Mouse (Mus musculus) monocyte, adult 5-6 weeks (primary cell): ENCODE measurements around the gene Dnajc7. TPM values are rescaled to one million over a fixed set of nuclear protein-coding genes. Genes with fewer than 3 reads are reported as not detected.
"Not testable (repeated sequence)": the region's sequence is repeated elsewhere in the genome, so short reads cannot be mapped to it uniquely, and the experiment has no call there.

Experiments
- ATAC-seq: fragments of 153-309, 156-312 bp; replicated peaks from 2 replicates; pipeline ENCODE4 v1.8.0; 2017; ENCODE audit warnings: mild to moderate bottlenecking; ENCODE audit not compliant: low TSS enrichment, insufficient number of reproducible peaks, severe bottlenecking, poor library complexity, low FRiP score
- total RNA-seq: library from RNA; stranded (forward); fragments of 200-1000, 200-491, 200-594 nt; gene quantifications from 3 replicates; pipeline ENCODE4 v1.2.3, GENCODE M21; 2017

Gene Dnajc7
- 239 to 305 TPM (median 293 TPM) in 3 replicates for total RNA-seq

DNA sequence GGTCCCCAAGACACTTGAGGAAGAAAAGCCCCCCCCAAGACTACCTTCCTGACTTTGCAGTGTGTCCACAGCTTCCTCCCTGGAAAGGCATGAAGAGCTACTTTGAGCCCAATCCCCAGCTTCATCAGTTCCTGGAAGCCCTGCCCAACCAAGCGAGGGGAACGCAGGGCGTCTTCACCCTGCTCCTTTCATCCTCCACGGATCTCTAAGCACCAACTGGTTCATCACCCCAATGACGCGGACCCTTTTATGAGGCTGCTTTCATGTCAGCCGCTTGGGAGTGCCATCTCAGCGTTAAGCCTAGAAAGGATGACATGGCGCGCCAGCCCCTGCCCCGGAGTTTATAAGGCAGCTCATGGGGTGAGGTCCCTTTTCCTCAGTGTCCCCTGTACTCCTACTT, at the start of gene Dnajc7:
TSS of gene Dnajc7 (minus strand) at position 187 of the 400 bp plus-strand sequence.
- no peak for ATAC-seq

DNA sequence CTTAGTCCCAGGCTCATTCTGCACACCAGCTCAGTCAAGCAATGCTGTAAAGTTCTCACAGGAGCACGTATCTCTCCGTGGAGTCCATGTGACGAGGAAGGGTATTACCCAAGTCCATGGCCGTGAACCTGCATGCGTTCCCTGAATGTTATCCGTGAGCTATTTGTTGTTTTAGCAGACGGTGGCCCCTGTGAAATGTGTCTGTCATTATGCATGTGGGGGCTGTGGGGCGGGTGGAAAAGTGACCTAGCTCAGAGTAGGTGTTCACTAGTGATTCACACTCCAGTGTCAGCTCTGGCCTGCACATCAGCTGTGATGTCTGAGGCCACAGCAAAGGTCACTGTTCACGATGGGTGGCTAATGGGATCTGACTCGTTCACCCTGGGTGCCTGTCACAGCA, 39.8 kb upstream of the Dnajc7 start:
- ATAC-seq, result no peak

DNA sequence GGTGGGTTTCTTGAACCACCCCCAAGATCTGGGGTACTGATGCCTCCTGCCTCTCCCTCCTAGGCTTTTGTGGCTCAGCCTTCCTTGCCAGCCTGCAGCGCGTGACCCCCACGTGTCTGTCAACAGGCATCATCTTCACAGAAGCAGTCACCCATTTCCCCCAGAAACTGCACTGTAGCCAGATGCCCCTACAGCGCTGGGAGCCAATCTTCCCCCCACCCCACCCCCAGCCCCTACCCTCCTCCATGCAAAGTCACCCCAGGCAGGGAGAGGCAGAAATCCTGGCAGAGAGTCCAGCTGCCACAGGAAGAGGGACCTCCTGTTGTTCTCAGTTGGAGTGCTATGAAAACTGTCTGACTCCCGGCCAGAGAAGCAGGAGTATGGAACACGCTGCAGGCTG, 36.5 kb upstream of the Dnajc7 start:
- no peak for ATAC-seq

DNA sequence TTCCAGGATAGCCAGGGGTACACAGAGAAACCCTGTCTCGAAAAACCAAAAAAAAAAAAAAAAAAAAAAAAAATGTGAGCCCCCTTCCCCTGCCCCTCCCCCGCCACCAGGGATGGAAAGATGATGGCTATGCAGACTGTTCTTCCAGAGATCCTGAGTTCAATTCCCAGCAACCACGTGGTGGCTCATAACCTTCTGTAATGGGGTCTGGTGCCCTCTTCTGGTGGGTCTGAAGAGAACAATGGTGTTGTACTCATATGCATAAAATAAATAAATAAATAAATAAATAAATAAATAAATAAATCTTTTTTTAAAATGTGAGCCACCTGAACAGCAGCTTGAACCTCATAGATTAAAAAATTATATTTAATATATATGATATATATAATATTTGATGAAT, 35.6 kb upstream of the Dnajc7 start:
- ATAC-seq, result not testable (repeated sequence)

DNA sequence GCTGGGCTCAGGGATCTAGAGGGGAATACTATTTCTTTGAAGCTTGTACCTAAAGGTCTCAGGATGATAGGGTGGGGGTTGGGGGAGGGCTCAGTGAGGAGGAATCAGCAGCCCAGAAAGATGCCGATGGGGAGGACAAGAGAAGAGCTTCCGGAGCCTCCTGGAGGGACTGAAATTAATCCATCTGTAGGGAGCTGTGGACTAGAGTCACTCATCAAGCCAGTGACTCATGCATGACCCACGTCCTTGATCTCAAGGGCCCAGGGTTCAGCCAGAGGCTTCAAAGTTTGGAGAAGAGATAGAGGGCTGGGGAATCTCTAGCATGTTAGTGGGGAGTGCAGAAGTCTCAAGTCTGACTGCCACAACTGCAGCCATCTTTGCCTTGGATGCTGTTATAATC, 31.8 kb upstream of the Dnajc7 start:
- ATAC-seq, result no peak

DNA sequence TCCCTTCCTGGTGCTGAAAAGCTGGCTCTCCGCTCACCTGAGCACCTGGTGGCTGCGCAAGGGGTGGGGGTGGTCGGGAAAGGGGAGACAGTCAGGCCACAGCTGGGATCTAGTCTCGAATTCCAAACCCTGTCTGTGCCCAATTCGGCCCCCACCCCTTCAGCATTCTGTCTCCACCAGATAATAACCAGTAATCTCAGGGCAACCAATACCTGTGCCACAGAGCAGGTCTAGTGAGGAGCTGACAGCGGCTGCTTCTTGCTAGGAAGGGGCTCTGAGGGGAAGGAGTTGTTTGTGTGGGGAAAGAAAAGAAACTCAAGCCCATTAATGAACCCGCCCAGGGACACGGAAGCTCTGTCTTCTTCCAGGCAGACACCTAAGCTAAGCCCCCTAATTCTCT, 31.2 kb upstream of the Dnajc7 start:
- no peak for ATAC-seq

DNA sequence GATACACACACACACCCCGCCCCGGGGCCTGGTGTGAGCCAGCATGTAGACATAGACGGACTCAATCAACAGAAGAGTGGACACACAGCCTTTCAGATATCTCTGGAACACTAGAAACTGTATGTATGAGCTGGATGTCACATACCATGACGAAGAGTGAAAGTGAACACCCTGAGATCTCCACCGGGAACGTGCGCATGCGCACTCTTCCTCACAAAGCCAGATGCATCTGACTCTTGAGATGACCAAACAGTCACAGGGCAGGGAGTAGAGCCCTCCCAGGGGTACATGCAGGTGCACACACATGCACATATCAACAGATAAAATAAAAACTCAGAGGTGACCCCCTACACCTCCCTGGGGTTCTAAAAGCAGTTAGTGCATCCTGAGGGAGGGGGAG, 28.4 kb upstream of the Dnajc7 start:
- ATAC-seq, result no peak

DNA sequence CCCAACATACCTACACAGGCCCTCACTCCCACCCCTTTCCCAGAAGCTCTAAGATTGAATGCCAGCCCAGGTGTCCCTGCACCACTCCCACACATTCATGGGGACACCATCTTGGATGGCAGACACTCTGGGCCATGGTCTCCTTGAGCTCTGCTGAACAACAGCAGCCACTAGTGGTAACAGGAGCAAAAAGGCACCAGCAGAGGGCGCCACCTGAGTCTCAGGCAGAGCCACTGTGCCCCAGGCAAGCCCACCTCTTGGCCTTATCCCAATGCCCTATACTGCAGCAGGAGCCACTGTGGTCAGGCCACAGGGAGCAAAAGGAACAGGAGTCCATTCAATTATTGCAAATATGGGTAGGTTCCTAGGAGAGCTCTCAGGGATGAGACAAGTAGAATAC, 26.3 kb upstream of the Dnajc7 start:
- peak; percentile 65 for ATAC-seq

DNA sequence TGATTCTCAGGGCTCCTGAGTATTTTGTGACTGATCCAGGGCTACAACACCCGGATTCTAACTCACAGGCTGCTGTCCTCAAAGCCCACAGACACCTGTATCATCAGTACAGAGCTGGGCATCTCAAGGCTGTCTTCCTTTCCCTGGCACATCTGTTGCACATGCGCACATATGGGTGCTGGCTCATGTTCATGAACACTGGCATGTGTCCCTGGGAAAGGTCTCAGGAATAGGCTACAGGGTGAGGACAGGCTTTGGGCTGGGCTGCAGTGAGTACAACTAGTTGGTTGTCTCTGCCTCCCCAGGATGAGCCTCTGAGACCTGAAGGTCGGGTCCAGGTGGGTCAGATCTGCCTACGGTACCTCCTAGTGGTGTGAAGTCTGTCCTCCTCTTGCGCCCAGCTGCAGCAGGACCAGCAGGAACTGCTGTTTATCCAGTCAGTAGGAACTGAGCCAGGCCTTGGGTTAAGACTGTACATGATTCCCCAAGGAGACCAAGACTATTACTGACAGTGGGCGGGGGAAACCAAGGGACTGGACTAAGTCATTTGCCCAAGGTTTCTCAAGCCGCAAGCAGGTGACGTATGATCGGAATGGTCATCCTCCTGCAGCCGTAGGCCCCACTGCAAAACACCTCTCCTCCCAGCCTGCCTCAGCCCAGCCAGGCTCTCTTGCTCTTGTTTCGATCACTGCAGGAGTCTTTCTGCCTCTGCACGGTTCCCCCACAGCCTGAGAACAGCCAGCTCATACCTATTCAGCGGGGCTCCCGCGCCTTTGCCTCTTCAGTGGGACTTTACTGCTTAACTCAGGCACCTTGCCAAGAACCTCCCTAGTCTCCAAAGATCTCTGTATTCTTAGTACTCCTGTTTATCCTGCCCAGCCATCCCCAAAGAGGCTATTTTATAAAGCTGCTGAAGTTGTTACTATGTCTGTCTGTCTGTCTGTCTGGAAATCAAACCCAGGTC, 23.9 kb upstream of the Dnajc7 start:
- ATAC-seq, result no peak

DNA sequence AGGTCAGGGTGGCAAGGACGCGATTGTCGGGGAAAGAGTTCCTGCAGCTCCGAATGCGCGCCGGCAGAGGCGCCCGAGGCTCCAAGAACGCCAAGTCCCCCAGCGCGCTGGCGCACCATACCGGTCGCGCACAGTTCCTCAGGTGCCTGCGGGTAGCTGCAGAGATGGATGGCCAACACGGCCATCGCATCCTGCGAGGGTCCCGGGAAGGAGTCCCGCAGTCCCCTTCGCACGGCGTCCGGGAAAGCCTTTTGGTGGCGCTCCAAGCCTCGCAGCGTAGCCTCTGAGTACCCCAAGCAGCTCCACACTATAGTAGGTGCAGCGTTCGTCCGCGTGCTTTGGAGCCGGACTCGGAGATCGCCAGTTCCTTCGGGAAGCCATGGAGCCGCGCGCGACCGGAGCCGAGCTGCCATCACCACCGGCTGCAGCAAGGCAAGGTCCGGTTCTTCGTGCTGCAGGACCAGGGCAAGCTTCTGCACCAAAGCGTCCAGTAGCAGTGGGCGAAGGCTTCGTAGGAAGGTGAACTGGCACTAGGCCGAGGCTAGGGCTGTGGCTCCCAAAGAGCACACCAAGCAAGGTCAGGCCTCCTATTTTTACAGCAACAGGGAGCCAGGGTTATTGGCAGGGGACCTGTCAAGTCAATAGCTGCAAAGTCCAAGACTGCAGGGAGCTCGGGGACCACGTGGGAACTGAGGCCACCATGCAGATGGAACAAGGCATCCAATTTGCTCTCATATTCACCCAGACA, 20.4 kb upstream of the Dnajc7 start:
- peak; percentile 54; the same call in 1 of the 2 replicates for ATAC-seq

DNA sequence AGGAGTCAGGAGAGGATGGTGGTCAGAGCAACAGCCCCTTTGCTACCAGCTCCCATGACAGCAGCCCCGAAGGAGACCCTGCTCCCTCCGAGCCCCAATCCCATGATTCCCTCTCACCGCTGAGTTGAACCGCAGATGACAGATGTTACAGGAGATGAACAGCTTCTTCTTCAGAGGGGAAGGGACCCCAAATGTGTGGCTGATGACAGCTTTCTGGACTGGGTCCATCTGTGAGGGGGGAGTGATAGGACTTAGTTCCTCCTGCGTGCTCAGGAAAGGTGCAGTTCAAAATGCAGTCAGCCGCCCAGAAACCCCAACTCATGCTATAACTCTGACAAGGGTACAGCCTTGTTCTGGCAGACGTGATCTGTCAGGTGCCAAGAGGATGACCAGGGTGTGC, 14.6 kb upstream of the Dnajc7 start:
- no peak for ATAC-seq

DNA sequence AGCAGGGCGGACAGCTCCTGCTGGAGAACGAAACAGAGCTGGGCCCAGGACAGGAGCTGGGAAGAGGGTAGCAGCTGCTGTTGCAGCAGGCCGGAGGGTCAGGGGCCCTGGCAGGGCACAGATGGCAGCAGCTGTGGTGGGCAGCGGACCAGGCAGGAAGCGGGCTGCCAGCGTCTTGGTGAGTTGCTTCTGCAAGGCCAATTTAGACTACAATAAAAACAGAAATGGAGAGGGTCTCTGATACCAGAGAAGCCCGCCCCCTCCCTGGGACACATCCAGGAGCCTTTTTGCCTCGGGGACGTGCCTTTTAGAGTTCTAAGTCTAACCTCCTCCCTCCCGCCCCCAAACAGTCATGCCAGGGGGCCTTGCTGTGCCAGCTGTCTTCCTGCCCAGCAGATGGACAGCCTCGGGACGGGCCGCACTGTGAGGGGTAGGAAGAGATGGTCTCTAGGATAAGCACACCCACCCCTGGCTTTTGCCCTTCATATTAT, 8.9 kb upstream of the Dnajc7 start:
- ATAC-seq, result no peak

DNA sequence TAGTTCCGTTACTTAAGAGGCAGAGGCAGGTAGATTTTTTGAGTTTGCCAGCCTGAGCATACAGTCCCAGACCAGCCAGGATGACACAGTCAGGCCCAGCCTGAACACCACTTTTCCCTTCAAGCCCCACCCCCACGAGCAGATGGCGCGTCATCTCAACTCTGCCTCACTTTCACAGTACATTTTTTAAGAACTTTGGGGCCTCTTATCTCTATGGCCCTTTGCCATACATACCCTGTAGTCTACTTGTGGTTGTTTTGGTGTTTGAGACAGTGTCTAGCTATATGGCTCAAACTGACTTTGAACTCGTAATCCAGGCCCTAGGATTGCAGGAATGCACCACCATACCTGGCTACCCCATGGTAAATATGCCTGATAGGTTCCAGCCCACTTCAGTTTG, 8.1 kb upstream of the Dnajc7 start:
- no peak for ATAC-seq

DNA sequence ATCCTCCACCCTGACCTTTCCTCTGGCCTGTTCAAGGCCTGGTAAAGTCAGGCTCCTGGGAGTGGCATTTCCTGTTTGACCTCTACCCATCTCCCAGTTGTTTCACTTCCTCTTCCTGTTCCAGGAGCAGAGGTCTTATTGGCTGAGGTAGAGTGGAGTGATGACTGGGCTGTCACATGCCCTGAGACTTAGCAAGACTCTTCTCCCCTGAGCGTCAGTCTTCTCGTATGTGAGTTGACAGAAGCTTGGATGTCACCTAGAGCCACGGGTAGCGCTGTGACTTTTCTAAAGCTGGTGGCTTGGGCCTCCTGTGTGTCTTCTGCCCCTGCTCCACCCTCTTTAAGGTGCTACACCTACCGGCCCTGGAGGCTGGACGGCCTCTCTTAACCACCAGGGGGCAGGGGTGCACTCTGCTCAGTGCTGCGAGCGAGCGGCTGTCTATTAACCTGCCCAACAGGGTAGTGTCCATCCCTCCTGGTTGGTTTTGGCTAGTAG, 6.8 kb upstream of the Dnajc7 start:
- peak; percentile 71 for ATAC-seq

DNA sequence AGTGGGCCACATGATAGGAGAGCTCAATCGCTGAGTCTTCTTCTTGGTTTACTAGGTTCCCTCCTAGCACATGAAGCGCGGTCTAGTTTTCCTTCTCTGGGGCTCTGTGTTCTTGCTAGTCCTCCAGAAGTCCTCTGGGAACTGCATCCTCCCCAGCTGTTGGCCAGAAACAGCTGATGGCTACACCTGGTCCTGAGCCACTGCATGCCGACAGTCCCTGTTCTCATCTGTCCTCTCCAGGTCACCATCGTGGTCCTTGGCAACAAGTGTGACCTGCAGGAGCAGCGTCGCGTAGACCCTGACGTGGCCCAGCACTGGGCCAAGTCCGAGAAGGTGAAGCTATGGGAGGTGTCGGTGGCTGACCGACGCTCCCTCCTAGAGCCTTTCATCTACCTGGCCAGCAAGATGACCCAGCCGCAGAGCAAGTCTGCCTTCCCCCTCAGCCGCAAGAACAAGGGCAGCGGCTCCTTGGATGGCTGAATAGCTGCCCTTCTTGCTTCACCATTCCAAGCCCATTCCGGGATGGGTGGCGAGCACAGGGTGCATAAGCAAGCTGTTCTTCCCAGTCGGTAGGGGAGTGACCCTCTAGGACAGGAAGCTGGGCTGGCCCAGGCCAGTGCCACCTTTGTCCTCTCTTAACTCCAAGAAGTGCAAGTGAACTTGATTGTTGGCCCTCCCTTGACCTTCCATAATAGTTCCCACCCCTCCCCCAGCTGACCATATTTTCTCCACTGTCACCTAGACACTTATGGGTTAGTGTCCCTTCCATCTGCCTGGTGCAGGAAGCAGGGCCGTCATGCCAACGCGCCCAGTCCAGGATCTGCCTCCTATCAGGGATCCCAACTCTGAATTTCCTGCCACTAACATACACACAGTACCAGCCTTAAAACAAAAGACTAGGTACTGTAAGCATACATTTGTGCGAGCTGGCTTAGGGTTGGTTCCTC, 6.1 kb upstream of the Dnajc7 start:
- peak; percentile 12 for ATAC-seq

DNA sequence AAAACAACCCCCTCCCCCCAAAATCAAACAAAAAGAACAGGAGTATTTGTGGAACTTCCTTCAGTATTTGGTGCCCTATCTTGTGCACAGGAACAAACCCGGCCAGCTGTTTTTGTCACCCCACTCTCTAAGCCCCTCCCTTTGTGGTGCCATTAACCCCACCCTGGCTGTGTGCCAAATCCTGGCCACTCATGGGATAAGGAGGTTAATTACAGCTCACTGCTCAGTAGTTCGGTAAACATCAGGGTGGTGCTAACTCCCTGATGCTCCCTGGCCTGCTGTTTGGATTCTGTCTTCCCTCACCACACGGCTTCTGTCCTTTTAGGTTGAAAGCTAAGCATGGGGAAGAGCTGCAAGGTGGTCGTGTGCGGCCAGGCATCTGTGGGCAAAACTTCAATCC, 3.9 kb upstream of the Dnajc7 start:
- peak; percentile 29 for ATAC-seq

DNA sequence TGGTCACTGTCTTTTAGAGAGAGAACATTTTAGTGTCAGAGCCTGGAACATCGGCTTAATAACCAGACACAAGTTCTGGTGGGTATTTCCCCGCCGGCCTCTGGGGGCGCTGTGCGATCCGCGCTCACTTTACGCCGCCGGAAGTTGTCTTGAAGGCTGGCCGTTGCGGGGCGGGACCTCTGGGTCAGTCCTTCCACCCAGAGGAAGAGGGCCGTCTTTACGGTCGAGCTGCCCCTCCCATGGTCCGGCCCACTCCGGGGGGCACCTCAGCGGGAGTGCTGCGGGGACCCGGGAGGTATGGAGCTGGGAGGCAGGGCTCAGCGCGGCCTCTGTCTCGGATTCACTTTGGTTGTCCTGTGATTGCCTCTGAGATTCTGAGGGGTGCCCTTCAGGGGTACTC, 2.7 kb upstream of the Dnajc7 start:
- peak; percentile 44 for ATAC-seq

DNA sequence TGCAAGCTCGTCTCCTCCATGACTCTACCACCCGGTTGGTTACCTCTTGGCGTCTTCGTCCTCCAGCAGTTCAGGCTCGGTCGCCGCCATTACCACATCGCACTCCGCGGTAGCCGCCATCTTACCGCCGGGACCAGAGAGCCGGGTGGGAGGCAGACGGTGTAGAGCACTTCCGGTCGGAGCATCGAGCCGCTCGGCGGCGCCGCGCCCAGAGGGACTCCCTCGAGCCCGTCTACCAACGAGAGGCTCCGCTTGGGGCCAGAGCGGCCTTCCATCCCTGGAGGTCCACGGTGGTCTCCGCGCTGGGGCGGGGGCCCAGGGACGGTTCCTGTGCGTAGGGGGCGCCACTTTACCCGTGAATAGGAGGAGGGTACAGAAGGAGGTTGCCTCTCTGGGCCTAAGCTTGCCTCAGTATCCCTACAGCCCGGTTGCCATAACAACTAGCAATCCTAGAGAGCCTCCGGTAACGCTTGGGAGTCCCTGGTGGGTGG, 438 bp downstream of the Dnajc7 start:
- peak; percentile 78 for ATAC-seq
